Mouse (Mus musculus): ENCODE results near the gene Wdr73. TPM values are rescaled to one million over a fixed set of nuclear protein-coding genes. Genes with fewer than 3 reads are reported as not detected.
A peak's percentile ranks its signal among the peaks of the same experiment; 100 is the strongest.
"Not testable (repeated sequence)": the region's sequence is repeated elsewhere in the genome, so short reads cannot be mapped to it uniquely, and the experiment has no call there.

Wdr73 gene
- total RNA-seq (2021), result 1 to 10 TPM; 3.7 to 4.1 TPM
- long read RNA-seq, experiment 1, partial matches to known transcripts, result 0 of 1 reads
- long read RNA-seq, experiment 1, other reads (novel, unspliced or antisense), result 0 of 1 reads
- long read RNA-seq, experiment 2, partial matches to known transcripts, result 0 of 4 reads
- long read RNA-seq, experiment 2, other reads (novel, unspliced or antisense), result 0 of 4 reads

DNA sequence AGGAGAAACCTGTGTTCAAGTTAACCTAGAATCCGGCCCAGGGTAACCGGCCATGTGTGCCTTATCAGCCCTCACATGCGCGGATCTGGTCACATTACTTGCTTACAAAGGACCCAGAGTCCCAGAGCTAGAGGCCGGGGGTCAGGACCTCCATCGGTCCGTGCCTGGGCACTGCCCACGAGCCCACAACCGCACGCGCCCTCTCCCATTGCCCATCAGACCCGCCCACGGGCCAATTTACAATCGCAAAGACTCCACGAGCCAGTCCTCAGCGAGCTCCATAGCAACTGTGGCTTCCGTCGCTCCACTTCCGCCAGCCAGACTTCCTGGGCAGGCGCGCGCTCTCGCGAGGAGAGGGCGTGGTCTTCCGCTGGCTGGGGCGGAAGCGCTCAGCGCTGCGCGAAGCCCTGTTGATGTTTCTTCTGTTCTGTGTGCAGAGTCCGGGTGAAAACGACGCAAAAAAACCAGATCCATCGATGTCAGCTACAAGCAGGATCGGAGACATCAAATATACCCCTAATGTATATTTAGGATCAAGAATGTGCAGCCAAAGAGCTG lies at the start of gene Wdr73:
TSS of gene Wdr73 (minus strand) at position 326 of the 558 bp plus-strand sequence.
- intact Hi-C loops (cut with DNase I; ENCODE audit: low total_unique reads), result no loop called here
- DNase-seq, result peak; percentile 90

DNA sequence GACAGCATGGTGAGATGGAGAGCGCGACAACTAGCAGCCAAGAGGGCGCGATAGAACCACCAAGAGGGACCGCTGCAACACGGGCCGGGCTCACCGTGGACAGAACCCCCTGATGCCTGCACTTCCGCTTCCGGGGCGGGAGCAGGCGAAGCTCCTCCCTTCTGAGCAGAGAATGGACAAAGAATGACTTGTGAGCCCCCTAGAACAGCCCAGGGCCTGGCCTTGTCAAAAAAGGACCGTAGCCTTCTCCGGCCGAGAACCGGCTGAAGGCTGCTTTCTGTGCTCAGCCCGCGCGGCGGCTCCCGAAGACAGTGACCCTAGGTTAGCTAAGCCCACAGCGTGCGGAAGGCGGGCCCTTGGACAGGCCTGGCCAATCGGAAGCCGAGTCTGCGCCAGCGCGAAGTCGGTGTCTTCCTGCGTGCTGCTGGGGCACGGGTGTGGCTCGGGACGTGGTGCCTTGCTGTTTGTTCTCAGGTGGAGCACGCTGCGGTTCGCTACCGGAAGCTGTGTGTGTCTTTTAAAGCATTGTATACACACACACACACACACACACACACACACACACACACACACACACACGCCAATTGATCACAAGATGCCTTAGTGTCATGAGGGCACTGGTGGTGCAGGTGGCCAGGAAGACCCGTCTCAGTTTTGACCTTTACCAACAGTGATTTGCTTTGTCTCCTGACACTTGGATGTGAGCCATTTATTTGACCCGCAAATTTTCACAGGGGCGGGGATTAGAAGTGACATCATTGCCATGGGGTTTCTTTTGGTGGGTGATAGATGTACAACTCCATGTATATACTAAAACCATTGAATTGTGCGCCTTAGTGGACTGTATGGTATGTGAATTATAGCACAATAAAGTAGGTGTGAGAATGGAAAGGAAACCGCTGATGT lies 46.6 kb upstream of the Wdr73 start, which contains the start of gene Sec11a:
TSS of gene Sec11a (minus strand) at position 336 of the 906 bp plus-strand sequence.
- DNase-seq, result peak; percentile 92

DNA sequence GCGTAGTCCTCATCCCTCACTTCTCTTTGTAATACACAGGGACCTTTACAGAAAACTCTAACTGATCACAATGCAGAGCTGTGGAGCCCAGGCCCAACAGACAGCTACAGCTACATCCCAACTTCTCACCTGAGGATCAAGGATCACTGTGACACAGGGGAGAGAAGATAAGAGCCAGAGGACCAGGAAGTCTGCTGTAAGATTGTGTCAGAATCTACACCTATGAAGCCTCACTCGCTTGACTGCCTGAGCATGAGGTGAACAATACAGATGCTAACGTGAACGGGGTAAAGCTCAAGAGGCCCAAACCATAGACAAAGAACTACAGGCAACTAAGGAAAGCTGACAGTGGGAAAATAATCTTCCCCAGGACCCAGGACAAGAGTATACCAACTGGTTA lies 38.7 kb upstream of the Wdr73 start:
- intact Hi-C loops (cut with DNase I; ENCODE audit: low total_unique reads), result no loop called here
- DNase-seq, result no peak

More for the DNA sequence above, 46.6 kb upstream of the Wdr73 start, which contains the start of gene Sec11a:
- intact Hi-C loops (cut with DNase I; ENCODE audit: low total_unique reads), result no loop called here

DNA sequence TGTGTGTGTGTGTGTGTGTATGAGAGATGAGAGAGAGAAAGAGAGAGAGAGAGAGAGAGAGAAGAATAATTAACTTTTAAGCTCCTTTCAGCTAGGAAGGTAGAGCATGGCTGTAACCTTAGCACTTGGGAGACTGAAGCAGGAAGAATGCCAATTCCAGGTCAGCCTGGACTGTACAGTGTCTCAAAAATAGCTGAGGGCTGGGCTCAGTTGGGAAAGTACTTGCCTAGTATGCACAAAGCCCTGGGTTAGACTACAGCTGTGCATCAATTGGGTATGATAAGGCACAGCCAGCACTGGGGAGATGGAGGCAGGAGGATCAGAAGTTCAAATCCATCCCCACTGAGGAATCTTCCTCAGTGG lies 36.2 kb upstream of the Wdr73 start:
- DNase-seq; intact Hi-C loops (cut with DNase I; ENCODE audit: low total_unique reads): not testable (repeated sequence)

- intact Hi-C loops (cut with DNase I; ENCODE audit: low total_unique reads); DNase-seq: not testable (repeated sequence)
Measured at GRCm38 (mm10) chr7:80936617-80937303, 35.7 kb upstream of the Wdr73 start.

- no peak for DNase-seq
- intact Hi-C loops (cut with DNase I; ENCODE audit: low total_unique reads), result no loop called here
Measured at GRCm38 (mm10) chr7:80935834-80936233, 34.8 kb upstream of the Wdr73 start.

DNA sequence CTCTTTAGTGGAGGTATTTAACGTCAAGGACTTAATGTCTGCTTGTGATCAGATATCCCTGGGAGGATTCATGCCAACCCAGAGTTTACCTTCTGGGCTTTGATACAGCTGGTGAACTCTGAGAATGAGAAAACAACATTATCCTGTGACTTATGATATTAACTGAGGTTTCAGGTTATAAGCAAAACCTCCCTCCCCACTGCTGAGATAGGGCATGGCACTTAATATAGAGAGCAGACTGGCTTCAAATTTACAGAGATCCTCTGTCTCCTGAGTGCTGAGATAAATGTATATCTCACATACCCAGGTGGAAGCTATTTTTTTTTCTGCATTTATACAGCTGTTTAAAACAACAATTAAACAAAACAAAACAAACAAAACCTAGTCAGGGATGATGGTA lies 31.7 kb upstream of the Wdr73 start:
- DNase-seq, result no peak
- intact Hi-C loops (cut with DNase I; ENCODE audit: low total_unique reads), result no loop called here

DNA sequence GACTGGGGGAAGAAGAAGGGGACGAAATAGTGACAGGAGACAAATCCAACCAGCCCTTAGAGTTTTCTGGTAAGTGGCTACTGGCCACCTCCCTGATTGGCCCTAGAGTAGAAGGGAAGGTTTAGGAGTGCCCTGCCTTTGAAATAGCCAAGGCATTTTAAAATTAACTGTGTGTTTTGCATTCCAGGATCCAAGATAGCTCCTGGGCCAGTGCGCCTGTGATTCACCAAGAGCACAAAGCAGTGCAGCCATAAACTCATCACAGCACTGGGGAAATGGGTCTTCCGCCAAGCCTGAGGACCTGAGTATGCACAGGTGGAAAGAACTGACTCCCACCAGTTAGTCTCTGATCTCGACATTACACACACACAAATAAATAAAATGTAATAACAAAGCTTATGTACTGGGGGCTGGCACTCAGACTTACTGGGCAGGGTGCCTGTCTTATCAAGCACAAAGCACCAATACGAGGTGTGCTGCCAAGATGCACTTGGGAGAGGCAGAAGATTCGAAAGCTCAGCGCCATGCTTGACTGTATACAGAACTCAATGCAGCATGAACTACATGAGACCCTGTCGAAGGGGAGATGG lies 30.6 kb upstream of the Wdr73 start:
- DNase-seq, result no peak
- intact Hi-C loops (cut with DNase I; ENCODE audit: low total_unique reads), result no loop called here

DNA sequence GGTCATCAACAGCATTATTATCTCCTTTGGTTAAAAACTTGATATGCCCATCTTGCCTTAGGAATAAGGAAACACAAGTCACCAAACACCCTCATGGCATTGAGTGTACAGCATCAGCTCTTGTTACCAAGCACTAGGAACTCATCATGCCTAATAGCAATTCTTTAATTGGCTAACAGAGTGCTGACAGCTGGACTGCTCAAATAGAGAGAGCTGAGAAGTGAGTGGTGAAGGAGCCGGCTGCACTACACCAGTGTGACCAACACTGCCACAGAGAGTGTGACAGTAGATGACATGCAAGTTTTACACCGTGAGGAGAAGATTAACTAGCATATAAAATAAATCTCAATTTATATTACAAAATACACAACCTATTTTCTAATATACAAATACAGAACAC lies 22.1 kb upstream of the Wdr73 start:
- DNase-seq, result no peak

GRCm38 (mm10) chr7:80919647-80920008 lies 18.6 kb upstream of the Wdr73 start:
- intact Hi-C loops (cut with DNase I; ENCODE audit: low total_unique reads), result no loop called here
- no peak for DNase-seq

More for the DNA sequence above, 22.1 kb upstream of the Wdr73 start:
- intact Hi-C loops (cut with DNase I; ENCODE audit: low total_unique reads), result no loop called here

- intact Hi-C loops (cut with DNase I; ENCODE audit: low total_unique reads), result no loop called here
- DNase-seq, result no peak
Measured at GRCm38 (mm10) chr7:80918982-80919646, 18.0 kb upstream of the Wdr73 start.

- intact Hi-C loops (cut with DNase I; ENCODE audit: low total_unique reads), result no loop called here
- no peak for DNase-seq
Measured at GRCm38 (mm10) chr7:80917916-80918465, 16.9 kb upstream of the Wdr73 start.

GRCm38 (mm10) chr7:80912496-80912895 lies 11.4 kb upstream of the Wdr73 start:
- intact Hi-C loops (cut with DNase I; ENCODE audit: low total_unique reads), result no loop called here
- DNase-seq, result no peak

DNA sequence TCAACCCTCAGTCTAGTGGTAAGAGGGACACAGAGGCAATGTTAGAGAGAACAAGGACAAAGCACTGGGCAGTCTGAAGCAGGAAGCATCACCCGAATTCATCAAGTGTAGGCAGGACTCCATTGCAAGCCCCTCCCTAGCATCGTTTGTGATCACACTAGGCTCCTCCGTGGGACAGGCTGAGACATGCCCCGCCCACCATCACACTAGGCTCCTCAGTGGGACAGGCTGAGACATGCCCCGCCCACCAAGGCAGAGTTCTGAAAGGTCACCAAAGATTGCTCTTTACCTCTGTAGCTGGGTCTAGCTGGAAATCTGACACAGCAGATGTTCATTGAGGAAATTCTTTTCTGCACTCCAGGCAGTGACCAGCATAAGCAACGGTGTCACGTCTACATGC lies 10.0 kb upstream of the Wdr73 start:
- intact Hi-C loops (cut with DNase I; ENCODE audit: low total_unique reads), result no loop called here
- no peak for DNase-seq

GRCm38 (mm10) chr7:80904921-80905515 lies 3.9 kb upstream of the Wdr73 start, which contains the start of gene Nmb:
Nmb (minus strand) TSS chr7:80905076.
- DNase-seq, result peak; percentile 77
- intact Hi-C loops (cut with DNase I; ENCODE audit: low total_unique reads), result no loop called here

DNA sequence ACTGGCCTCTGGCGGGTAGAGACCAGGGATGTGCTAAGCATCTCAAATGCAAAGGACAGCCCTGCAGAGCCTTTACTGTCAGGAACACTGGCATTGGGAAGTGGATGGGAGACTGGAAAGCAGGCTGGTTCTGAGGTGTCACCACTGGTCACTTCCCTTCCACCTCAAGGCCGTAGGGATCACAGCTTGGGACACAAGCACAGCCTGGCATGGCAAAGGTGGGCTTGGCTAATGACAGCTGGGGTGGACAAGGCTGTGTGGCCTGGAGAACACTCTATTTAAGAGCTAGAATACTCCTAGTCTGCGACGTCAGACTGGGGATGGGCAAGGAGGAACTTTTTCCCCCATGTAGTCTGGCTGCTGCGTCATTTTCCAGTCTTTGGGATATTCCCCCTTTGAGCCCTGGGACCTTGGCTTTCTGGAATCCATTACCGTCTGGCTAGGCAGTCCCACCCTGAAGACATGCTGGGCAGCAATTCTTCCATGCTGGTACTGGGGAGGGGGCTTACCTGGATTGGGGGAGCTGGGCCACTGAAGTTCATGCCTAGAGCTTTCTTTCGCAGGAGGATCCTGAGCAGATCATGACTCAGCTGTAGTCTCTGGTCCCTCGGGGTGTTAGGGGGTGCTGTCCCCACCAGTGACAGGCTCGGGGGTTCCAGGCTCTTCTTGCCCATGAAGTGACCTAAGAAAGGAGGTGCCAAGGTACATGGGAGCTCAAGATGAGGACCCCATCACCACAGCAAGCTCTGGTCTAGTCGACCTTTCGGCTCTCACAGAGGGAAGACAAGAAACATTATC lies 2.8 kb upstream of the Wdr73 start:
- DNase-seq, result no peak
- intact Hi-C loops (cut with DNase I; ENCODE audit: low total_unique reads), result no loop called here

DNA sequence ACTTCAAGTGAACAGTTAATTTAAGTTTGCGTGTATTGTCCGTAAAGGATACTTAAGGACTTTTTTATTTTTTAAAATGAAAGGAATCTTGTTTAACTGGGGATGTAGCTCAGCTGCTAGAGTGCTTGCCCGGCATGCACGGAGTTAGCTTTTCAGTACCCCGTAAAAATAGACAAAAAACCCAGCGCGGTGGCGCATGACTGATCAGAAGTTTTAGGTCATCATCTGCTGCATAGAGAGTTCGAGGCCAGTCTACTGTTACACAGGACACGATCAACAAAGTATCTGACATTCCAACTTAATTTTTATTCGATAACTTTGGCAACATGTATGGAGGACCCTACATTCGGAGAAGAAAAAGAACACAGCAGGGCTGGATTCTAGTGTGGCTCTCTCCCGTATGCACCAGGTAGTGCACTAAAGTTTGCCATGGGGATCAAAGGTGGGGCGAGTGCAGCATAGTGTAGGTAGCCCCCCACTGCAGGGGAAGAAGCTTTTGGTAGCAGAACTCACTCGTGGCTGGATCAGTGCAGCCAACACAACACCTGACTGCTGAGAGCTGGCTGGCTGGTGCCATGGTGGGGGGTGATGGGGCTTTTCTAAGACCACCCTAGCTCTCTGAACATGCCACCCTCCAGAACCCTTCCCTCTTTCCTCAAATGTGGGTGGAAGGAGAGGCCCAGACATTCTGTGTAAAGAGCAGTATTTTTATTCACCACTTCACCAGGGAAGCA lies 639 bp upstream of the Wdr73 start:
- no peak for DNase-seq
- intact Hi-C loops (cut with DNase I; ENCODE audit: low total_unique reads), result no loop called here

Measured in gastrocnemius, postnatal 14 days (tissue).